Mouse (Mus musculus): ENCODE results near the gene Ttbk1. TPM values are rescaled to one million over a fixed set of nuclear protein-coding genes. Genes with fewer than 3 reads are reported as not detected.
A peak's percentile ranks its signal among the peaks of the same experiment; 100 is the strongest.

The Ttbk1 gene
- polyA plus RNA-seq, 1 experiment from 2014 or later, result 0.15 TPM

- no peak overlapping the region for H3K4me2 ChIP-seq (replicated peaks; ENCODE audit: low read depth, low read length)
- no peaks in the 10 kb centered on the region for H3K36me3 ChIP-seq (ENCODE audit: insufficient read depth, low read length)
- 23% methylated on average over 23 of the region's 23 CpGs for WGBS
- 0 out of 2 replicates have a peak, but pooled peaks cover 3% of the 10 kb centered on the region for H3K4me1 ChIP-seq (ENCODE audit: insufficient read depth, low read length)
- peaks cover 13% of the 10 kb centered on the region for H3K27me3 ChIP-seq (ENCODE audit: insufficient read depth, low read length)
- ATAC-seq (ENCODE audit: low FRiP score, low TSS enrichment), result 0 out of 2 replicates have a peak, but pooled peaks have one; percentile 53
- no peak overlapping the region for H3K27ac ChIP-seq (ENCODE audit: low read length)
- H3K4me3 ChIP-seq (ENCODE audit: low read length), result no peak overlapping the region
- no peaks in the 10 kb centered on the region for H3K9me3 ChIP-seq (ENCODE audit: low read length)
- H3K9ac ChIP-seq (replicated peaks; ENCODE audit: low read length), result no peak overlapping the region
Observed at GRCm38 (mm10) chr17:46436672-46437366, 50.7 kb downstream of the Ttbk1 start.

GRCm38 (mm10) chr17:46433627-46434026 is 53.8 kb downstream of the Ttbk1 start:
- 3% methylated on average over 17 of the region's 17 CpGs for WGBS
- H3K4me2 ChIP-seq (replicated peaks; ENCODE audit: low read depth, low read length), result peak overlapping the region; percentile 46
- H3K4me1 ChIP-seq (ENCODE audit: insufficient read depth, low read length), result peaks cover 6% of the 10 kb centered on the region; the same call in 1 of the 2 replicates
- H3K27me3 ChIP-seq (ENCODE audit: insufficient read depth, low read length), result peaks cover 10% of the 10 kb centered on the region
- peak overlapping the region; percentile 51 for H3K9ac ChIP-seq (replicated peaks; ENCODE audit: low read length)
- ATAC-seq (ENCODE audit: low FRiP score, low TSS enrichment), result peak; percentile 43
- H3K9me3 ChIP-seq (ENCODE audit: low read length), result no peaks in the 10 kb centered on the region
- H3K27ac ChIP-seq (ENCODE audit: low read length), result no peak overlapping the region
- H3K36me3 ChIP-seq (ENCODE audit: insufficient read depth, low read length), result no peaks in the 10 kb centered on the region
- peak overlapping the region; percentile 29 for H3K4me3 ChIP-seq (ENCODE audit: low read length)

DNA sequence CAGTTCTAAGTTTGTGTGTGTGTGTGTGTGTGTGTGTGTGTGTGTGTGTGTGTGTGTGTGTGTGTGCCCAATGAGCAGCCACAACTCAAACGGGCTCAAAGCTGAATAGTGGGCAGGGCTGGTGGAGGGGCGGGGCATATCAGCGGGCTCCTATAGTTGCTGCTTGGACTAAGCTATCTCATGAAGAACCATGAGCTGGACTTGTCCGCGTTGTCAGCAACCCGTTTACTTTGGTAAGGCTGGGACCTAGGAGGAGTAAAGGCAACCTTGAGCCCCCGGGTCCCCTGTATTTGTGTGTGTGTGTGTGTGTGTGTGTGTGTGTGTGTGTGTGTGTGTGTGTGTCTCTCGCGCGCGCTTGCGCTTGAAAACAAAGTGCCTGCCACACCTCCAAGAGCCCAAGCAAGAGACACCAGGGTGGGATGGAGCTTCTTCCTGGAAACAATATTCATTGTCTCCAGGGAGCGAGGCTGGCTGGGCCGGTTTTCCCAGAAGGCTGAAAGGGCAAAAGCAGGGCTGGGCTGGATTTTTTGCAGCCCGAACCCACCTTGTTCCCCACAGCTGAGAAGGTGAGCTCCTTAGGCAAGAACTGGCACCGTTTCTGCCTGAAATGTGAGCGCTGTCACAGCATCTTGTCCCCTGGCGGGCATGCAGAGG is 58.6 kb downstream of the Ttbk1 start, which contains the start of gene Crip3:
Crip3 (plus strand) TSS at position 166 of the 654 bp plus-strand sequence.
- 0 out of 2 replicates have a peak, but pooled peaks cover 3% of the 10 kb centered on the region for H3K36me3 ChIP-seq (ENCODE audit: insufficient read depth, low read length)
- peak within 1 kb of the TSS; percentile 51 for H3K4me2 ChIP-seq (replicated peaks; ENCODE audit: low read depth, low read length)
- 0 out of 2 replicates have a peak within 1 kb of the TSS, but pooled peaks have one; percentile 16 for H3K9ac ChIP-seq (replicated peaks; ENCODE audit: low read length)
- H3K4me3 ChIP-seq (ENCODE audit: low read length), result peak within 1 kb of the TSS; percentile 21
- H3K27ac ChIP-seq (ENCODE audit: low read length), result no peak within 1 kb of the TSS
- no peaks in the 10 kb centered on the region for H3K9me3 ChIP-seq (ENCODE audit: low read length)
- peak; percentile 62; the same call in 1 of the 2 replicates for ATAC-seq (ENCODE audit: low FRiP score, low TSS enrichment)
- WGBS, result 8% methylated on average over 18 of the region's 18 CpGs
- H3K27me3 ChIP-seq (ENCODE audit: insufficient read depth, low read length), result no peaks in the 10 kb centered on the region; the same call in 1 of the 2 replicates
- peaks cover 4% of the 10 kb centered on the region; the same call in 1 of the 2 replicates for H3K4me1 ChIP-seq (ENCODE audit: insufficient read depth, low read length)

- no peak overlapping the region for H3K9ac ChIP-seq (replicated peaks; ENCODE audit: low read length)
- peaks cover 3% of the 10 kb centered on the region; the same call in 1 of the 2 replicates for H3K4me1 ChIP-seq (ENCODE audit: insufficient read depth, low read length)
- H3K4me2 ChIP-seq (replicated peaks; ENCODE audit: low read depth, low read length), result no peak overlapping the region
- no peaks in the 10 kb centered on the region; the same call in 1 of the 2 replicates for H3K27me3 ChIP-seq (ENCODE audit: insufficient read depth, low read length)
- H3K27ac ChIP-seq (ENCODE audit: low read length), result no peak overlapping the region
- ATAC-seq (ENCODE audit: low FRiP score, low TSS enrichment), result no peak
- H3K4me3 ChIP-seq (ENCODE audit: low read length), result no peak overlapping the region
- H3K36me3 ChIP-seq (ENCODE audit: insufficient read depth, low read length), result 0 out of 2 replicates have a peak, but pooled peaks cover 3% of the 10 kb centered on the region
- no peaks in the 10 kb centered on the region for H3K9me3 ChIP-seq (ENCODE audit: low read length)
Observed at GRCm38 (mm10) chr17:46426496-46426895, 61.0 kb downstream of the Ttbk1 start.

- Histone ChIP-seq H3K4me1 (ENCODE audit: insufficient read depth, low read length) (no peaks in the 10 kb centered on the region), H3K9me3 (ENCODE audit: low read length) (no peaks in the 10 kb centered on the region), H3K27me3 (ENCODE audit: insufficient read depth, low read length) (no peaks in the 10 kb centered on the region), H3K4me3 (ENCODE audit: low read length) (no peak overlapping the region), H3K4me2 (replicated peaks; ENCODE audit: low read depth, low read length) (no peak overlapping the region), H3K27ac (ENCODE audit: low read length) (no peak overlapping the region), H3K9ac (replicated peaks; ENCODE audit: low read length) (no peak overlapping the region), H3K36me3 (ENCODE audit: insufficient read depth, low read length) (0 out of 2 replicates have a peak, but pooled peaks cover 3% of the 10 kb centered on the region)
- no peak for ATAC-seq (ENCODE audit: low FRiP score, low TSS enrichment)
Observed at GRCm38 (mm10) chr17:46419717-46420116, 67.8 kb downstream of the Ttbk1 start.

DNA sequence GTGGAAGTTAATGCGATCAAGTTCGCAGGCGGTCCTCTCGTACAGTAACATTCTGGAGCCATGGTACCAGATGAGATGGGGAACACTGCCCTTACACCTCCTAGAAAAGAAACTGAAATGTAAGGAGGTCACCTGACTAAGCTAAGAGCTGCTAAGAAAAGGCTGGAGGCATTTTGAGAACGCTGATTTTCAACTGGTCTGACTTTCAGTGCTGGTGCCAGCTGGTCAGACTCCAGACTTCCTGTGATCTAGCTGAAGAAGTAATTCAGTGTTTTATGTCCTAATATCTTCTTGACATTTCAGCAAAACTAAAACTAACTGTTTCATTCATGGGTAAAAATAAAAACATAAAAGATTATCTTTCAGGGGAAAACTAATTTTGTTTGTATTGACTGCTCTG is 68.8 kb downstream of the Ttbk1 start:
- WGBS, result 70% methylated on average over 5 of the region's 5 CpGs
- Histone ChIP-seq H3K4me3 (ENCODE audit: low read length) (no peak overlapping the region), H3K27me3 (ENCODE audit: insufficient read depth, low read length) (no peaks in the 10 kb centered on the region), H3K27ac (ENCODE audit: low read length) (no peak overlapping the region), H3K4me1 (ENCODE audit: insufficient read depth, low read length) (no peaks in the 10 kb centered on the region), H3K9me3 (ENCODE audit: low read length) (no peaks in the 10 kb centered on the region), H3K4me2 (replicated peaks; ENCODE audit: low read depth, low read length) (no peak overlapping the region), H3K9ac (replicated peaks; ENCODE audit: low read length) (no peak overlapping the region), H3K36me3 (ENCODE audit: insufficient read depth, low read length) (peaks cover 9% of the 10 kb centered on the region)
- ATAC-seq (ENCODE audit: low FRiP score, low TSS enrichment), result no peak

- ATAC-seq (ENCODE audit: low FRiP score, low TSS enrichment), result no peak
- no peaks in the 10 kb centered on the region for H3K9me3 ChIP-seq (ENCODE audit: low read length)
- no peak overlapping the region for H3K27ac ChIP-seq (ENCODE audit: low read length)
- peaks cover 40% of the 10 kb centered on the region for H3K36me3 ChIP-seq (ENCODE audit: insufficient read depth, low read length)
- H3K27me3 ChIP-seq (ENCODE audit: insufficient read depth, low read length), result no peaks in the 10 kb centered on the region
- H3K9ac ChIP-seq (replicated peaks; ENCODE audit: low read length), result no peak overlapping the region
- H3K4me1 ChIP-seq (ENCODE audit: insufficient read depth, low read length), result no peaks in the 10 kb centered on the region
- H3K4me3 ChIP-seq (ENCODE audit: low read length), result no peak overlapping the region
- 31% methylated on average over 3 of the region's 3 CpGs for WGBS
- H3K4me2 ChIP-seq (replicated peaks; ENCODE audit: low read depth, low read length), result no peak overlapping the region
Observed at GRCm38 (mm10) chr17:46408478-46408877, 79.0 kb downstream of the Ttbk1 start.

GRCm38 (mm10) chr17:46394631-46395030 is 92.8 kb downstream of the Ttbk1 start:
- H3K4me1 ChIP-seq (ENCODE audit: insufficient read depth, low read length), result no peaks in the 10 kb centered on the region
- H3K4me2 ChIP-seq (replicated peaks; ENCODE audit: low read depth, low read length), result no peak overlapping the region
- H3K4me3 ChIP-seq (ENCODE audit: low read length), result no peak overlapping the region
- no peak overlapping the region for H3K27ac ChIP-seq (ENCODE audit: low read length)
- no peaks in the 10 kb centered on the region for H3K9me3 ChIP-seq (ENCODE audit: low read length)
- no peak overlapping the region for H3K9ac ChIP-seq (replicated peaks; ENCODE audit: low read length)
- no peak for ATAC-seq (ENCODE audit: low FRiP score, low TSS enrichment)
- peaks cover 27% of the 10 kb centered on the region for H3K36me3 ChIP-seq (ENCODE audit: insufficient read depth, low read length)
- 89% methylated on average over 1 of the region's 1 CpGs for WGBS
- no peaks in the 10 kb centered on the region for H3K27me3 ChIP-seq (ENCODE audit: insufficient read depth, low read length)

GRCm38 (mm10) chr17:46393012-46393411 is 94.5 kb downstream of the Ttbk1 start:
- 42% methylated on average over 2 of the region's 2 CpGs for WGBS

More at GRCm38 (mm10) chr17:46393012-46393411, 94.5 kb downstream of the Ttbk1 start:
- Histone ChIP-seq H3K9me3 (ENCODE audit: low read length) (no peaks in the 10 kb centered on the region), H3K36me3 (ENCODE audit: insufficient read depth, low read length) (peaks cover 25% of the 10 kb centered on the region), H3K27ac (ENCODE audit: low read length) (no peak overlapping the region), H3K4me3 (ENCODE audit: low read length) (no peak overlapping the region), H3K27me3 (ENCODE audit: insufficient read depth, low read length) (no peaks in the 10 kb centered on the region), H3K4me2 (replicated peaks; ENCODE audit: low read depth, low read length) (no peak overlapping the region), H3K9ac (replicated peaks; ENCODE audit: low read length) (no peak overlapping the region), H3K4me1 (ENCODE audit: insufficient read depth, low read length) (no peaks in the 10 kb centered on the region)
- ATAC-seq (ENCODE audit: low FRiP score, low TSS enrichment), result no peak
